Mouse (Mus musculus) testis, adult 2 months (tissue): Measurements from ENCODE around the gene Gpr137.

ENCODE experiments used
- CTCF ChIP-seq: fragments of 200-500 bp; IDR thresholded peaks from 2 replicates; pipeline ENCODE4 v1.5.1; 2012; ENCODE audit warnings: low read depth, mild to moderate bottlenecking, inconsistent platforms, low read length, moderate library complexity; ENCODE audit not compliant: control insufficient read depth, insufficient read depth, insufficient replicate concordance
- POLR2A ChIP-seq: fragments of 200-500 bp; IDR thresholded peaks from 2 replicates; pipeline ENCODE4 v1.6.1; 2012; ENCODE audit warnings: low read depth, mild to moderate bottlenecking, inconsistent platforms, low read length, moderate library complexity; ENCODE audit not compliant: control insufficient read depth

- TF ChIP-seq CTCF (no peak), POLR2A (no peak)
Observed at GRCm38 (mm10) chr19:6949951-6950350, 7.7 kb upstream of the Gpr137 start.
